Mouse (Mus musculus) MEL (cell line): ENCODE data around the gene Kpna2. TPM values are rescaled to one million over a fixed set of nuclear protein-coding genes. Genes with fewer than 3 reads are reported as not detected.

Source experiments
- DNase-seq: peaks from one replicate; pipeline ENCODE4 v3.0.0; 2011; ENCODE audit warnings: low read depth, low spot score
- H3K27ac ChIP-seq: 2 replicates; pipeline ENCODE4 v1.5.1; 2012; ENCODE audit warnings: low read depth, mild to moderate bottlenecking, control low read depth, low read length, moderate library complexity; ENCODE audit not compliant: control insufficient read depth
- H3K27me3 ChIP-seq, 2 experiments: fragments of 150-350 bp in 1 of 2; sonication (generic) in 1 of 2; 2 replicates each; pipeline ENCODE4 v1.6.1; 2012; ENCODE audit warnings: low read length in 2 of 2, mild to moderate bottlenecking in 2 of 2, improper control_type of control experiment in 1 of 2, moderate library complexity in 1 of 2; ENCODE audit not compliant: insufficient read depth in 2 of 2, control insufficient read depth in 1 of 2
- H3K36me3 ChIP-seq, 2 experiments: 2 replicates each; pipeline ENCODE4 v1.6.1; 2012 to 2014; ENCODE audit warnings: low read length in 2 of 2, improper control_type of control experiment in 1 of 2, inconsistent platforms in 1 of 2, mild to moderate bottlenecking in 1 of 2; ENCODE audit not compliant: insufficient read depth in 2 of 2, control insufficient read depth in 1 of 2
- H3K4me1 ChIP-seq, 2 experiments: fragments of 150-350 bp in 1 of 2; sonication (generic) in 1 of 2; 2 replicates each; pipeline ENCODE4 v1.6.1; 2012; ENCODE audit warnings: low read length in 2 of 2, improper control_type of control experiment in 1 of 2, mild to moderate bottlenecking in 1 of 2; ENCODE audit not compliant: insufficient read depth in 2 of 2, control insufficient read depth in 1 of 2
- H3K4me3 ChIP-seq, 2 experiments: fragments of 150-350 bp in 1 of 2; sonication (generic) in 1 of 2; 2 replicates each; pipeline ENCODE4 v1.5.1; 2012; ENCODE audit warnings: low read depth in 2 of 2, low read length in 2 of 2, mild to moderate bottlenecking in 2 of 2, moderate library complexity in 2 of 2, control low read depth in 1 of 2, improper control_type of control experiment in 1 of 2; ENCODE audit not compliant: control insufficient read depth in 1 of 2, insufficient read depth in 1 of 2
- H3K79me2 ChIP-seq: 2 replicates; pipeline ENCODE4 v1.6.1; 2012; ENCODE audit warnings: mild to moderate bottlenecking, low read length, moderate library complexity; ENCODE audit not compliant: control insufficient read depth, poor library complexity, insufficient read depth
- H3K9ac ChIP-seq: 2 replicates; pipeline ENCODE4 v1.6.1; 2012; ENCODE audit warnings: low read depth, mild to moderate bottlenecking, control low read depth, low read length, moderate library complexity; ENCODE audit not compliant: control insufficient read depth, poor library complexity, severe bottlenecking
- H3K9me3 ChIP-seq: fragments of 150-350 bp; sonication (generic); replicated peaks from 2 replicates; pipeline ENCODE4 v1.6.1; 2012; ENCODE audit warnings: mild to moderate bottlenecking, low read length, improper control_type of control experiment, moderate library complexity; ENCODE audit not compliant: insufficient read depth
- BHLHE40 ChIP-seq: IDR thresholded peaks from 2 replicates; pipeline ENCODE4 v1.6.1; 2012; ENCODE audit warnings: low read depth, mild to moderate bottlenecking, inconsistent platforms, low read length, improper control_type of control experiment, borderline replicate concordance
- CHD1 ChIP-seq: IDR thresholded peaks from 2 replicates; pipeline ENCODE4 v1.6.1; 2012; ENCODE audit warnings: low read depth, mild to moderate bottlenecking, inconsistent platforms, low read length, improper control_type of control experiment
- CHD2 ChIP-seq: IDR thresholded peaks from 2 replicates; pipeline ENCODE4 v1.6.1; 2011; ENCODE audit warnings: low read length, improper control_type of control experiment
- CTCF ChIP-seq, 3 experiments: IDR thresholded peaks in 2 of 3; conservative IDR thresholded peaks in 1 of 3; 2 replicates each; pipeline ENCODE4 v1.5.1; 2011 to 2012; ENCODE audit warnings: low read length in 3 of 3, low read depth in 2 of 3, mild to moderate bottlenecking in 2 of 3, improper control_type of control experiment in 1 of 3, inconsistent platforms in 1 of 3, mixed read lengths in 1 of 3, moderate library complexity in 1 of 3; ENCODE audit not compliant: control insufficient read depth in 1 of 3, insufficient read depth in 1 of 3, poor library complexity in 1 of 3, severe bottlenecking in 1 of 3
- E2F4 ChIP-seq: IDR thresholded peaks from 2 replicates; pipeline ENCODE4 v1.6.1; 2011; ENCODE audit warnings: low read depth, low read length, improper control_type of control experiment, borderline replicate concordance
- ELF1 ChIP-seq: IDR thresholded peaks from 2 replicates; pipeline ENCODE4 v1.6.1; 2014; ENCODE audit warnings: low read depth, mild to moderate bottlenecking, inconsistent platforms, low read length, improper control_type of control experiment, moderate library complexity
- EP300 ChIP-seq, 2 experiments: IDR thresholded peaks; 2 replicates each; pipeline ENCODE4 v1.6.1; 2011; ENCODE audit warnings: improper control_type of control experiment in 2 of 2, low read length in 2 of 2, low read depth in 1 of 2, mild to moderate bottlenecking in 1 of 2
- ETS1 ChIP-seq: IDR thresholded peaks from 2 replicates; pipeline ENCODE4 v1.6.1; 2012; ENCODE audit warnings: low read depth, mild to moderate bottlenecking, inconsistent platforms, low read length, improper control_type of control experiment, moderate library complexity
- GABPA ChIP-seq: IDR thresholded peaks from 2 replicates; pipeline ENCODE4 v1.6.1; 2012; ENCODE audit warnings: low read depth, mild to moderate bottlenecking, inconsistent platforms, low read length, improper control_type of control experiment, moderate library complexity
- HCFC1 ChIP-seq: IDR thresholded peaks from 2 replicates; pipeline ENCODE4 v1.6.1; 2012; ENCODE audit warnings: low read depth, mild to moderate bottlenecking, inconsistent platforms, low read length, improper control_type of control experiment, moderate library complexity
- JUND ChIP-seq: IDR thresholded peaks from 2 replicates; pipeline ENCODE4 v1.6.1; 2011; ENCODE audit warnings: low read depth, mild to moderate bottlenecking, improper control_type of control experiment, low read length
- KAT2A ChIP-seq: conservative IDR thresholded peaks from 2 replicates; pipeline ENCODE4 v1.6.1; 2012; ENCODE audit warnings: low read depth, low read length, improper control_type of control experiment, inconsistent platforms
- MAFK ChIP-seq: IDR thresholded peaks from 2 replicates; pipeline ENCODE4 v1.6.1; 2011; ENCODE audit warnings: low read depth, mild to moderate bottlenecking, low read length, improper control_type of control experiment, borderline replicate concordance
- MAX ChIP-seq: IDR thresholded peaks from 2 replicates; pipeline ENCODE4 v1.6.1; 2011; ENCODE audit warnings: low read length, improper control_type of control experiment
- MAZ ChIP-seq: IDR thresholded peaks from 2 replicates; pipeline ENCODE4 v1.6.1; 2012; ENCODE audit warnings: low read depth, mild to moderate bottlenecking, inconsistent platforms, low read length, improper control_type of control experiment
- MXI1 ChIP-seq: IDR thresholded peaks from 2 replicates; pipeline ENCODE4 v1.6.1; 2011; ENCODE audit warnings: mild to moderate bottlenecking, low read depth, low read length, improper control_type of control experiment
- MYB ChIP-seq: IDR thresholded peaks from 2 replicates; pipeline ENCODE4 v1.6.1; 2011; ENCODE audit warnings: mild to moderate bottlenecking, low read depth, low read length, improper control_type of control experiment
- MYC ChIP-seq: IDR thresholded peaks from 2 replicates; pipeline ENCODE4 v1.6.1; 2011; ENCODE audit warnings: low read depth, mild to moderate bottlenecking, low read length, improper control_type of control experiment, moderate library complexity
- NELFE ChIP-seq: IDR thresholded peaks from 2 replicates; pipeline ENCODE4 v1.6.1; 2011; ENCODE audit warnings: low read depth, low read length, improper control_type of control experiment
- NRF1 ChIP-seq: IDR thresholded peaks from 2 replicates; pipeline ENCODE4 v1.6.1; 2014; ENCODE audit warnings: low read depth, mild to moderate bottlenecking, inconsistent platforms, low read length, improper control_type of control experiment, moderate library complexity; ENCODE audit not compliant: poor library complexity, insufficient read depth, severe bottlenecking
- POLR2A ChIP-seq, 2 experiments: IDR thresholded peaks; 2 replicates each; pipeline ENCODE4 v1.6.1; 2011 to 2012; ENCODE audit warnings: low read length in 2 of 2, mild to moderate bottlenecking in 2 of 2, control low read depth in 1 of 2, improper control_type of control experiment in 1 of 2, low read depth in 1 of 2, moderate library complexity in 1 of 2; ENCODE audit not compliant: control insufficient read depth in 1 of 2, insufficient read depth in 1 of 2, poor library complexity in 1 of 2
- POLR2AphosphoS2 ChIP-seq: IDR thresholded peaks from 2 replicates; pipeline ENCODE4 v1.6.1; 2011; ENCODE audit warnings: low read length, improper control_type of control experiment
- POLR2AphosphoS5 ChIP-seq: IDR thresholded peaks from 2 replicates; pipeline ENCODE4 v1.6.1; 2012; ENCODE audit warnings: low read depth, borderline replicate concordance, mild to moderate bottlenecking, inconsistent platforms, low read length, moderate library complexity, mixed read lengths
- RAD21 ChIP-seq: IDR thresholded peaks from 2 replicates; pipeline ENCODE4 v1.6.1; 2011; ENCODE audit warnings: mild to moderate bottlenecking, low read depth, low read length, improper control_type of control experiment
- RCOR1 ChIP-seq: IDR thresholded peaks from 2 replicates; pipeline ENCODE4 v1.6.1; 2012; ENCODE audit warnings: low read depth, mild to moderate bottlenecking, inconsistent platforms, low read length, improper control_type of control experiment
- SIN3A ChIP-seq: IDR thresholded peaks from 2 replicates; pipeline ENCODE4 v1.6.1; 2012; ENCODE audit warnings: low read length, improper control_type of control experiment, inconsistent platforms
- SMC3 ChIP-seq: IDR thresholded peaks from 2 replicates; pipeline ENCODE4 v1.6.1; 2011; ENCODE audit warnings: low read depth, low read length, improper control_type of control experiment
- TAL1 ChIP-seq: IDR thresholded peaks from 2 replicates; pipeline ENCODE4 v1.6.1; 2012; ENCODE audit warnings: mild to moderate bottlenecking, inconsistent platforms, low read length, moderate library complexity, mixed read lengths
- TCF12 ChIP-seq: IDR thresholded peaks from 2 replicates; pipeline ENCODE4 v1.6.1; 2014; ENCODE audit warnings: low read depth, mild to moderate bottlenecking, inconsistent platforms, low read length, improper control_type of control experiment, moderate library complexity
- UBTF ChIP-seq: IDR thresholded peaks from 2 replicates; pipeline ENCODE4 v1.6.1; 2012; ENCODE audit warnings: low read depth, mild to moderate bottlenecking, inconsistent platforms, low read length, improper control_type of control experiment, moderate library complexity, borderline replicate concordance; ENCODE audit not compliant: insufficient read depth
- USF1 ChIP-seq: IDR thresholded peaks from 2 replicates; pipeline ENCODE4 v1.6.1; 2014; ENCODE audit warnings: low read depth, mild to moderate bottlenecking, inconsistent platforms, low read length, improper control_type of control experiment, moderate library complexity
- USF2 ChIP-seq, 2 experiments: IDR thresholded peaks; 2 replicates each; pipeline ENCODE4 v1.6.1; 2011 to 2012; ENCODE audit warnings: improper control_type of control experiment in 2 of 2, low read length in 2 of 2, borderline replicate concordance in 1 of 2, inconsistent platforms in 1 of 2, low read depth in 1 of 2, mild to moderate bottlenecking in 1 of 2; ENCODE audit not compliant: insufficient read depth in 1 of 2
- ZKSCAN1 ChIP-seq: IDR thresholded peaks from 2 replicates; pipeline ENCODE4 v1.6.1; 2012; ENCODE audit warnings: low read depth, mild to moderate bottlenecking, inconsistent platforms, low read length, improper control_type of control experiment, moderate library complexity
- ZMIZ1 ChIP-seq: IDR thresholded peaks from 2 replicates; pipeline ENCODE4 v1.6.1; 2012; ENCODE audit warnings: low read depth, mild to moderate bottlenecking, inconsistent platforms, low read length, improper control_type of control experiment, moderate library complexity
- ZNF384 ChIP-seq: IDR thresholded peaks from 2 replicates; pipeline ENCODE4 v1.6.1; 2012; ENCODE audit warnings: low read depth, mild to moderate bottlenecking, inconsistent platforms, low read length, improper control_type of control experiment
- polyA plus RNA-seq, 2 experiments: library from polyadenylated mRNA; stranded (reverse) in 1 of 2; unstranded in 1 of 2; fragments of >175 nt in 1 of 2; fragments of >200 nt in 1 of 2; gene quantifications; 2 replicates each; pipeline versions ENCODE4 v1.2.1 to v1.2.4; 2012; ENCODE audit warnings: low replicate concordance in 2 of 2, low read depth in 1 of 2; ENCODE audit not compliant: insufficient read length in 2 of 2, insufficient read depth in 1 of 2, missing spikeins in 1 of 2
- total RNA-seq: library from RNA; depleted of rRNA; stranded (reverse); fragments of 300-350 nt; gene quantifications from 2 replicates; pipeline ENCODE4 v1.2.3, GENCODE M21; 2012

The Kpna2 gene
- total and polyA plus RNA-seq, 3 experiments, result 13.2 to 216 TPM; not detected in 1

DNA sequence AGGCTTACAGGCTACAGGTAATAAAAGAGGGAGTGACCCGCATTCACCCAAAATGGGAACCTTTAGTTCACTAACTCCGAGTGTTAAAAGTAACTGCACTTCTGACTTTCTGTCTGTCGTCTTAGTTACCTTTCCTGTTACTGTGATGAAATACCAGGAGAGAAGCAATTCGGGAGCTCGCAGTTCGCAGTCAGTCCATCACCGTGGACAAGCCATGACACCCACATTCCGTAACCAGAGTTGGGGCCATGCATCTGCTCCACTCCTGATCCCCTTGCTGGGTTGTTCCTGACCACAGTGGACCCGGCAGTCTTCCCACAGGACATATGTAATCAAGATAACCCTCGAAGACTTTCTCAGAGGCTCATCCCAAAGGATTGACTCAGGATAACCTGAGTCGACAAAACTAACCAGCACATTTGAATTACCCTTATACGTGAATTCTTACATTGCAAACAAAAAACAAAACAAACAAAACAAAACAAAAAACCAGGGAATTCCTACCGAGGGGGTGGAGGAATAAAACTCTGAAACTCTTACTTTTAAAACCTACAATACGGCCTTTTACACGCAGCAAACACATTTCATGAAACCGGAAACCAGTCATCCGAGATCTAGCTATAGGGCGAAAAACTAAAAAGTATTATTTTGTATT lies 12.5 kb upstream of the Kpna2 start:
- peaks cover 5% of the 10 kb centered on the region; the same call in 1 of the 2 replicates for H3K79me2 ChIP-seq
- H3K27me3 ChIP-seq, result no peaks in the 10 kb centered on the region
- peaks cover 0 to 11% of the 10 kb centered on the region in 2 experiments; a peak in 3 of 4 replicates for H3K4me1 ChIP-seq
- H3K27ac ChIP-seq, result peak overlapping the region; percentile 94
- H3K9me3 ChIP-seq, result no peaks in the 10 kb centered on the region
- DNase-seq, result peak; percentile 54
- peak overlapping the region; percentile 90 for H3K9ac ChIP-seq
- H3K4me3 ChIP-seq, result peak overlapping the region; percentile 40 to 72
- H3K36me3 ChIP-seq, result peaks cover 0 to 14% of the 10 kb centered on the region in 2 experiments; a peak in 2 of 4 replicates
- no peak for TF ChIP-seq BHLHE40
- no peak; the same call in 1 of the 2 replicates for TF ChIP-seq POLR2AphosphoS2
- no peak for TF ChIP-seq SMC3
- peak; percentile 43; the same call in 1 of the 2 replicates for TF ChIP-seq MAX
- peak; percentile 92; the same call in 1 of the 2 replicates for TF ChIP-seq CHD1
- TF ChIP-seq ZNF384, result no peak; the same call in 1 of the 2 replicates
- no peak for TF ChIP-seq NRF1
- TF ChIP-seq MAZ, result no peak; the same call in 1 of the 2 replicates
- TF ChIP-seq ETS1, result 0 out of 2 replicates have a peak, but pooled peaks have one; percentile 38
- TF ChIP-seq RAD21, result no peak
- peak; percentile 45; the same call in 1 of the 2 replicates for TF ChIP-seq HCFC1
- TF ChIP-seq RCOR1, result no peak
- no peak for TF ChIP-seq JUND
- no peak for TF ChIP-seq NELFE
- no peak for TF ChIP-seq USF2 (IDR thresholded peaks at IDR 0.05; ENCODE audit: borderline replicate concordance in 1 of 2, insufficient read depth in 1 of 2, low read depth in 1 of 2, low read length in 2 of 2)
- peak; percentile 90; the same call in 1 of the 2 replicates for TF ChIP-seq SIN3A
- TF ChIP-seq KAT2A, result 0 out of 2 replicates have a peak, but pooled peaks have one; percentile 35
- 0 out of 2 replicates have a peak, but pooled peaks have one; percentile 58 for TF ChIP-seq ZMIZ1
- TF ChIP-seq TAL1, result no peak
- TF ChIP-seq E2F4, result 0 out of 2 replicates have a peak, but pooled peaks have one; percentile 26
- TF ChIP-seq MYB, result no peak
- no peak for TF ChIP-seq USF1
- no peak for TF ChIP-seq ZKSCAN1
- TF ChIP-seq MYC, result peak; percentile 66
- TF ChIP-seq CHD2, result no peak
- TF ChIP-seq ELF1, result peak; percentile 25; the same call in 1 of the 2 replicates
- no peak for TF ChIP-seq POLR2AphosphoS5
- TF ChIP-seq UBTF, result no peak
- TF ChIP-seq MAFK, result peak; percentile 35; the same call in 1 of the 2 replicates
- peak; percentile 49; the same call in 1 of the 2 replicates for TF ChIP-seq TCF12
- TF ChIP-seq POLR2A (IDR thresholded peaks at IDR 0.05; ENCODE audit: control insufficient read depth in 1 of 2, insufficient read depth in 1 of 2, low read depth in 1 of 2, low read length in 2 of 2, poor library complexity in 1 of 2), result no peak
- TF ChIP-seq MXI1, result 0 out of 2 replicates have a peak, but pooled peaks have one; percentile 56
- TF ChIP-seq CTCF (IDR thresholded peaks at IDR 0.05 in 2 of 3, conservative IDR thresholded peaks at IDR 0.05 in 1 of 3; ENCODE audit: control insufficient read depth in 1 of 3, insufficient read depth in 1 of 3, low read depth in 2 of 3, low read length in 3 of 3, poor library complexity in 1 of 3, severe bottlenecking in 1 of 3), result no peak
- peak in 1 of 2 experiments; percentile 58; a peak in 1 of 4 replicates for TF ChIP-seq EP300 (IDR thresholded peaks at IDR 0.05; ENCODE audit: low read depth in 1 of 2, low read length in 2 of 2)
- no peak for TF ChIP-seq GABPA
